Mouse (Mus musculus) activated CD4-positive, CD25-positive, alpha-beta regulatory T cell (primary cell): Measurements from ENCODE around the gene Gal3st2c. TPM values are rescaled to one million over a fixed set of nuclear protein-coding genes. Genes with fewer than 3 reads are reported as not detected.

ENCODE experiments used
- polyA plus RNA-seq, 2 experiments: library from polyadenylated mRNA; unstranded; fragments of 100-300 nt; shearing (Covaris generic); gene quantifications; one replicate each; pipeline ENCODE4 v1.2.1; 2017

Gal3st2c gene
- polyA plus RNA-seq = under 1 TPM; 0.04 to 0.63 TPM

GRCm38 (mm10) chr1:93990209-93990608 is at the start of gene Gal3st2c:
TSS of gene Gal3st2c (plus strand) at chr1:93990509.

GRCm38 (mm10) chr1:94020151-94020550 is 29.8 kb downstream of the Gal3st2c start, which contains the start of gene Neu4:
TSS of gene Neu4 (plus strand) at chr1:94020451.

GRCm38 (mm10) chr1:94052373-94052772 is 62.1 kb downstream of the Gal3st2c start, which contains the start of gene Pdcd1:
TSS of gene Pdcd1 (minus strand) at chr1:94052553.

Other genes starting within 250 kb of the Gal3st2c start
- gene Atg4b, start 239.0 kb upstream of the Gal3st2c start, polyA plus RNA-seq = 100 to 1,000 TPM in 1 of 2 experiments, 10 to 100 TPM in 1; 74.7 to 112 TPM
- 10 to 100 TPM; 31.4 to 34.9 TPM for gene Thap4, start 235.6 kb upstream of the Gal3st2c start, polyA plus RNA-seq
- 100 to 1,000 TPM; 116 to 166 TPM for gene Dtymk, start 188.6 kb upstream of the Gal3st2c start, polyA plus RNA-seq
- gene Ing5, start 186.5 kb upstream of the Gal3st2c start, polyA plus RNA-seq = 10 to 100 TPM; 15.0 to 19.3 TPM
- 10 to 100 TPM; 14.3 to 16.1 TPM for gene D2hgdh, start 165.6 kb upstream of the Gal3st2c start, polyA plus RNA-seq
- under 1 TPM in 1 of 2 experiments, not detected in 1; 0.39 TPM for gene Gal3st2, start 129.2 kb upstream of the Gal3st2c start, polyA plus RNA-seq
- under 1 TPM in 1 of 2 experiments, not detected in 1; 0.23 TPM for gene Gal3st2b, start 72.2 kb upstream of the Gal3st2c start, polyA plus RNA-seq
- gene Neu4, start 29.9 kb downstream of the Gal3st2c start, polyA plus RNA-seq = under 1 TPM; 0.12 to 0.20 TPM
- gene Pdcd1, start 62.0 kb downstream of the Gal3st2c start, polyA plus RNA-seq = 10 to 100 TPM; 61.8 to 64.8 TPM